Mouse (Mus musculus): ENCODE data around the gene Ap4m1. TPM values are rescaled to one million over a fixed set of nuclear protein-coding genes. Genes with fewer than 3 reads are reported as not detected.
A peak's percentile ranks its signal among the peaks of the same experiment; 100 is the strongest.

Gene Ap4m1
- polyA plus RNA-seq (2015; fragmentation: Nextera tagmentation; extraction: Ambion mirVana): 5.9 and 7.4 TPM in 2 replicates

- DNase-seq (peak; percentile 95), ATAC-seq (ENCODE audit: low read depth) (peak; percentile 84)
- Histone ChIP-seq H3K9me3 (replicated peaks) (no peaks in the 10 kb centered on the region), H3K4me2 (peak within 1 kb of the TSS; percentile 93), H3K9ac (peak within 1 kb of the TSS; percentile 95), H3K36me3 (peaks cover 62% of the 10 kb centered on the region), H3K27ac (peak within 1 kb of the TSS; percentile 99), H3K4me3 (replicated peaks) (peak within 1 kb of the TSS; percentile 92), H3K4me1 (replicated peaks) (peaks cover 53% of the 10 kb centered on the region), H3K27me3 (no peaks in the 10 kb centered on the region)
- WGBS (ENCODE audit: insufficient replicate concordance): under 1% methylated on average over 54 of the region's 54 CpGs
Observed at GRCm38 (mm10) chr5:138171695-138172491, at the start of gene Ap4m1, which contains the start of gene Mcm7. Gene Ap4m1 (plus strand): TSS chr5:138172002. Gene Mcm7 (minus strand): TSS chr5:138172422.

- DNase-seq (no peak), ATAC-seq (ENCODE audit: low read depth) (no peak)
- H3K27ac ChIP-seq: no peak overlapping the region
- WGBS (ENCODE audit: insufficient replicate concordance): 87% methylated on average over 5 of the region's 5 CpGs
- peaks cover 13% of the 10 kb centered on the region for H3K4me1 ChIP-seq (replicated peaks)
- no peaks in the 10 kb centered on the region for H3K27me3 ChIP-seq
- no peak overlapping the region for H3K9ac ChIP-seq
- H3K36me3 ChIP-seq: peaks cover 71% of the 10 kb centered on the region
- no peak overlapping the region for H3K4me3 ChIP-seq (replicated peaks)
- no peak overlapping the region for H3K4me2 ChIP-seq
- H3K9me3 ChIP-seq (replicated peaks): no peaks in the 10 kb centered on the region
Observed at GRCm38 (mm10) chr5:138132425-138133064, 39.3 kb upstream of the Ap4m1 start.

GRCm38 (mm10) chr5:138137257-138137656, 34.5 kb upstream of the Ap4m1 start:
- no peaks in the 10 kb centered on the region for H3K9me3 ChIP-seq (replicated peaks)
- ATAC-seq (ENCODE audit: low read depth) (peak; percentile 86), DNase-seq (peak; percentile 28)
- 18% methylated on average over 4 of the region's 4 CpGs for WGBS (ENCODE audit: insufficient replicate concordance)
- peaks cover 35% of the 10 kb centered on the region for H3K36me3 ChIP-seq
- peaks cover 21% of the 10 kb centered on the region for H3K4me1 ChIP-seq (replicated peaks)
- H3K9ac ChIP-seq: 0 out of 2 replicates have a peak overlapping the region, but pooled peaks have one; percentile 0
- 0 out of 2 replicates have a peak overlapping the region, but pooled peaks have one; percentile 24 for H3K4me2 ChIP-seq
- no peak overlapping the region; the same call in 1 of the 2 replicates for H3K27ac ChIP-seq
- no peaks in the 10 kb centered on the region for H3K27me3 ChIP-seq
- H3K4me3 ChIP-seq (replicated peaks): no peak overlapping the region

GRCm38 (mm10) chr5:138137935-138138549, 33.8 kb upstream of the Ap4m1 start:
- no peak overlapping the region for H3K4me3 ChIP-seq (replicated peaks)
- no peak overlapping the region for H3K27ac ChIP-seq
- ATAC-seq (ENCODE audit: low read depth): peak; percentile 52; the same call in 1 of the 2 replicates
- peaks cover 21% of the 10 kb centered on the region for H3K4me1 ChIP-seq (replicated peaks)
- H3K36me3 ChIP-seq: peaks cover 27% of the 10 kb centered on the region
- H3K9me3 ChIP-seq (replicated peaks): no peaks in the 10 kb centered on the region
- no peaks in the 10 kb centered on the region for H3K27me3 ChIP-seq
- peak; percentile 31 for DNase-seq
- H3K9ac ChIP-seq: no peak overlapping the region
- H3K4me2 ChIP-seq: no peak overlapping the region
- 50% methylated on average over 8 of the region's 8 CpGs for WGBS (ENCODE audit: insufficient replicate concordance)

GRCm38 (mm10) chr5:138138585-138138984, 33.2 kb upstream of the Ap4m1 start:
- ATAC-seq (ENCODE audit: low read depth) (no peak), DNase-seq (no peak)
- Histone ChIP-seq H3K27ac (no peak overlapping the region), H3K9me3 (replicated peaks) (no peaks in the 10 kb centered on the region), H3K4me1 (replicated peaks) (peaks cover 21% of the 10 kb centered on the region), H3K4me2 (no peak overlapping the region), H3K9ac (no peak overlapping the region), H3K4me3 (replicated peaks) (no peak overlapping the region), H3K36me3 (peaks cover 23% of the 10 kb centered on the region), H3K27me3 (no peaks in the 10 kb centered on the region)
- 24% methylated on average over 4 of the region's 4 CpGs for WGBS (ENCODE audit: insufficient replicate concordance)

GRCm38 (mm10) chr5:138154390-138154789, 17.4 kb upstream of the Ap4m1 start:
- Histone ChIP-seq H3K4me2 (peak overlapping the region; percentile 83), H3K27me3 (no peaks in the 10 kb centered on the region), H3K9ac (peak overlapping the region; percentile 87), H3K27ac (no peak overlapping the region), H3K4me1 (replicated peaks) (peaks cover 18% of the 10 kb centered on the region), H3K36me3 (peaks cover 25% of the 10 kb centered on the region), H3K4me3 (replicated peaks) (peak overlapping the region; percentile 87), H3K9me3 (replicated peaks) (no peaks in the 10 kb centered on the region)
- DNase-seq: no peak
- 58% methylated on average over 3 of the region's 3 CpGs for WGBS (ENCODE audit: insufficient replicate concordance)
- no peak for ATAC-seq (ENCODE audit: low read depth)

GRCm38 (mm10) chr5:138155443-138155976, 16.3 kb upstream of the Ap4m1 start, which contains the start of gene Zfp113:
Gene Zfp113 (minus strand): TSS chr5:138155744.
- peak within 1 kb of the TSS; percentile 87 for H3K4me3 ChIP-seq (replicated peaks)
- peaks cover 22% of the 10 kb centered on the region for H3K36me3 ChIP-seq
- H3K9me3 ChIP-seq (replicated peaks): no peaks in the 10 kb centered on the region
- DNase-seq (peak; percentile 86), ATAC-seq (ENCODE audit: low read depth) (peak; percentile 97)
- H3K4me2 ChIP-seq: peak within 1 kb of the TSS; percentile 83
- WGBS (ENCODE audit: insufficient replicate concordance): 1% methylated on average over 31 of the region's 31 CpGs
- H3K27me3 ChIP-seq: no peaks in the 10 kb centered on the region
- peaks cover 22% of the 10 kb centered on the region for H3K4me1 ChIP-seq (replicated peaks)
- peak within 1 kb of the TSS; percentile 83 for H3K27ac ChIP-seq
- H3K9ac ChIP-seq: peak within 1 kb of the TSS; percentile 87

- peaks cover 33% of the 10 kb centered on the region for H3K36me3 ChIP-seq
- H3K9me3 ChIP-seq (replicated peaks): no peaks in the 10 kb centered on the region
- H3K4me2 ChIP-seq: peak overlapping the region; percentile 83
- peak overlapping the region; percentile 88 for H3K9ac ChIP-seq
- ATAC-seq (ENCODE audit: low read depth): no peak
- peak overlapping the region; percentile 61 for H3K27ac ChIP-seq
- WGBS (ENCODE audit: insufficient replicate concordance): 60% methylated on average over 7 of the region's 7 CpGs
- H3K4me3 ChIP-seq (replicated peaks): peak overlapping the region; percentile 90
- peaks cover 36% of the 10 kb centered on the region for H3K4me1 ChIP-seq (replicated peaks)
- H3K27me3 ChIP-seq: no peaks in the 10 kb centered on the region
- DNase-seq: no peak
Observed at GRCm38 (mm10) chr5:138160224-138160762, 11.5 kb upstream of the Ap4m1 start.

- Histone ChIP-seq H3K4me3 (replicated peaks) (peak within 1 kb of the TSS; percentile 90), H3K27ac (peak within 1 kb of the TSS; percentile 73), H3K36me3 (peaks cover 41% of the 10 kb centered on the region), H3K4me1 (replicated peaks) (peaks cover 37% of the 10 kb centered on the region), H3K9ac (peak within 1 kb of the TSS; percentile 88), H3K4me2 (peak within 1 kb of the TSS; percentile 83), H3K9me3 (replicated peaks) (no peaks in the 10 kb centered on the region), H3K27me3 (no peaks in the 10 kb centered on the region)
- ATAC-seq (ENCODE audit: low read depth): peak; percentile 94
- under 1% methylated on average over 42 of the region's 42 CpGs for WGBS (ENCODE audit: insufficient replicate concordance)
- DNase-seq: peak; percentile 91
Observed at GRCm38 (mm10) chr5:138160842-138161665, 10.7 kb upstream of the Ap4m1 start, which contains the start of gene Cops6. Gene Cops6 (plus strand): TSS chr5:138161071.

GRCm38 (mm10) chr5:138163046-138163445, 8.8 kb upstream of the Ap4m1 start:
- Histone ChIP-seq H3K36me3 (peaks cover 60% of the 10 kb centered on the region), H3K27ac (peak overlapping the region; percentile 73), H3K9ac (no peak overlapping the region), H3K27me3 (no peaks in the 10 kb centered on the region), H3K4me2 (no peak overlapping the region; the same call in 1 of the 2 replicates), H3K9me3 (replicated peaks) (no peaks in the 10 kb centered on the region), H3K4me3 (replicated peaks) (peak overlapping the region; percentile 90; the same call in 1 of the 2 replicates), H3K4me1 (replicated peaks) (peaks cover 55% of the 10 kb centered on the region)
- ATAC-seq (ENCODE audit: low read depth) (no peak), DNase-seq (no peak)
- WGBS (ENCODE audit: insufficient replicate concordance): 56% methylated on average over 6 of the region's 6 CpGs
